Mouse (Mus musculus): ENCODE data around the gene Polr1a.

DNA sequence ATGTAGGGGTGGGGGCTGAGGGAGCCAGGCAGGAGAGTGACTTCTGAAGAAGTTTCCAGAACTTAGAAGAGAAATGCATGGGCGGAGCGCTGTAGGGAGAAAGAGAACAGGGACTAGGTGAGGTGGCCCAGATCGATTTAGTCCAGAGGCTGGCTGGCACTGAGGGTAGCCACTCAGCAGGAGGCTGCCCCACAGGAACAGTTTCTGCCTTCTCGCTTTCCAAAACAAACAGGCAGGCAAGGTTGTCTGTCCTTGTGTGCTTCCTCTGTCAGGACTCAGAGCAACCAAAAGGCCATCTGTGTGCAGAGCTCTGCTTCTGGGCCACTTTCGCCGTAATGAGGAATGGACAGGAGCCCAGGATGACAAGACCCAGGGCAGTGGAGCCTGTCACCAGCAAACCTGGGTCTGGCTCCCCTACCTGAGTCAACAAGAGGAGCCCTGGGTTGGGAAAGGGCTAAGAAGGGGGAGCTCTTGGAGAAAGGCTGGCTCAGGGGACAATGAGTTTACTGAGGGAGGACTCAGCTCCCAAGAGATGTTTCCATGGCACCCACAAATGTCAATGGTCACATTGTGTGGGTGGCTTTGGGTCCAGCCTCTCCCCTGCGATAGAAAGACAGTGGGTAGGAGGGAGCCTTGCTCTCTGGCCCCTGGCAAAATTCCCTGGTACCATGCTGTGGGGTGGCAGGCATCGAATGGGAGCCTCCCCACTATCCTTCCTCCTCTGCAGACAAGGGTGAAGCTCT, 82.5 kb downstream of the Polr1a start:
- TF ChIP-seq EP300 (IDR thresholded peaks at IDR 0.05; ENCODE audit: insufficient read depth, low read depth, low read length) (no peak), CTCF (IDR thresholded peaks at IDR 0.05; ENCODE audit: low read depth, low read length) (no peak), POLR2A (IDR thresholded peaks at IDR 0.05; ENCODE audit: insufficient read depth, low read length) (no peak)

Data from ES-Bruce4 (cell line).